Mouse (Mus musculus) kidney, adult 11 months (tissue): ENCODE results near the gene P4ha2.

Source experiments
- DNase-seq: peaks from one replicate; pipeline ENCODE4 v3.0.0; 2022

P4ha2 gene

DNA sequence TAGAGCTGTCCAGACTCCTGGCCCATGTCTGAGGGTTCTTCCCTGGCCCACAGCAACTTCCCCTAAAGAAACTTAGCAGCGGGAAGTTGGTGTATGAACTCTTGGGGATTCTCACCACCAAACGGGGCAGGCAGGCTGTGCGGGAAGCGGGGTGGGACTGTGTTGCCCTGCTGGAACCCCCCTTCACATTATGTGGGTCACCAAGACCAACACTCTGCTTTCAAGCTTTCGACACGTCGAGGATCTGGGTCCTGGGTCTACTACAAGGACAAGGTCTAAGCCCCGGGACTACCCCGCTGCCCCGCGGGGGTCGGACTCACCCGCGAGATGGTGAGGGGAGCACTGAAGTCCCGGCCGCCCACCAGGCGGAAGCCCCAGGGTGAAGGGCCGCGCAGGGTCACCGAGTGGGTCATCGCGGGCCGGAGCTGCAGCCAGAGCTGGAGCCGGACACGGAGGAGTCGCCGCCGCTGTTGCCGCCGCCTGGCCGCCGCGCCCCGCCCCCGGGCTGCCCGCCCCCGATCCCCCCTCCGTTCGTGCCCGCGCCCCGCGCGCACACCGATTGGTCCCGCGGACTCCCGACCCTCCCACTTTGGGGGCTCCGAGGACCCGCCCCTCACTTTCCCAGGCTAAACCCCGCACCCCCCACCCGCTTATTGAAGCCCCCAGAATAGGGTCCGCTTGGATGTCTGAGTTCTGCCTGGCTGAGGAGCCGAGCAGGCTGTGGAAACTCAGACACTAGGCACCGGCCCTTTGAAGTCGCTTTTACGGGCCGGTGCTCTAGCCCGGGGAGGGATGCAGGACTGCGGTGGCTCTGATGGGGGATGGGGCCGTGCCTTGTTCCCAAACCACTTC lies 31.1 kb upstream of the P4ha2 start, which contains the start of gene Pdlim4:
TSS of gene Pdlim4 (minus strand) at position 495 of the 852 bp plus-strand sequence.
- peak; percentile 9 for DNase-seq

DNA sequence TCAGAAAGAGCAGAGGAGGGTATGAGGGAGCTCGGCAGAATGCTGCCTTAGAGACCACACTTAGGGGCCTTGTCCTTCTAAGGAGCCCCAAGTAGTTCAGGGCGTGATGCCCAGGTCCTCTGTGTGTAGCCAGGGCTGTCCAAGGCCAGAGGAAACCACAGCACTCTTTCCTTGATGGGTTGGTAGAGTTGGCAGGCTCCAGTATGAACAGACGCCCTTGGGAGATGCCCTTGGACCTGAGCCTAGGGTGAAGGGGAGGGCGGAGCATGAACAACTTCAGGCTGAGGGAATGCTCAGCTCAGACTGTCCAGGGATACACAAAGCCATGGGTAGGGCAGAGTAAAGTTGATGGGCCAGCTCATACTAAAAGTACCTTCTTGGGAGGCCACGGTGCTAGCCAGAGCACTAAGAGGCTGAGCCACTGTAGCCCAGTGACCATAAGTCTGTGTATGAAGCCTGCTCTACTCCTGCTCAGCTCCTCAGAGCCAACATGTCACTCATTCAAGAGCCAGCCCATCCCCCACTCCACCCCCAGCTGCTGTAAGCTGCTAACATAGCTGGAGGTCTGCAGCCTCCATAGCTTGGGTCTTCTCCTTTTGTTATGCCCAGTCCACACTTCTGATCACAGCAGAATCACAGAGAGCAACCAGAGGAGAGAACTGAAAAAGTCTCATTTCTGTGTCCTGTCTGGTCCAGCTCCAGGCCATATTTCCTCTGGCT lies 28.0 kb upstream of the P4ha2 start:
- DNase-seq: peak; percentile 12

DNA sequence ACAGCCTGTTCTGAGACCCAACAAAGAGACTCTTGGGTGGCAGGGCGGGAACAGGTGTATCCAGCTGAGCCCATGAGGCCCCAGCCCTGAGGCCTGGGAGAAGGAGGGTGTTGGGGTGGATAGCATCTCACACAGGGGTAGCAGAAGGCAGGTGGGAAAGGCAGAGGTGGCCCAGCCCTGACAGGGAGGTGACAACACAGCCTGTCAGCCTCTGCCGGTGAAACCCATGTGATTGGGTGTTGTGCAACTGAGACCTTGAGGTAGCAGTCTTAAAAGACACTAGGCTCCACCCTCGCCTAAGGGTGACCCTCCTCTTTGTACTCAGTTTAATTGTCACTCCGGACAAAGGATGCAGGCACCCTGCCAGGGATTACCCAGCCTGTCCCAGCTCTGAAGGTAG lies 26.6 kb upstream of the P4ha2 start:
- DNase-seq: no peak

DNA sequence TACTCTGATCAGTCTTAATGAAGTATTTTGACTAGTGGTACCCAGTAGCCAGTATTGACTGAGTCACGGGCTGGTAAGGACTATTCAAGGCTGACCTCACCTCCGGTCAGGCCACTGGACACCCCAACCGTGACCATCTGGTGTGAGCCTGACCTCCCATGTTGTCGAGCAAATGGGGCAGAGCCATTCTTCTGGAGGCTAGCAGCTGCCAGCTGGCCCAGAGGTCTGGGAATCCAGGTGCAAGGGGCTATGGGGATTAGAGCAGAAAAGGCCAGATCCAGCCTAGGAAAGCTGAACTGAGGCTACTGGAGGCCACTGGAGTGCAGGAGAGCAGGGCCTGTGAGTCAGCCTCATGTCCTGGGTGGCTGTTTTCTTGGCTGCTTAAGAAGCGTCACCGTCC lies 24.5 kb upstream of the P4ha2 start:
- DNase-seq: no peak

DNA sequence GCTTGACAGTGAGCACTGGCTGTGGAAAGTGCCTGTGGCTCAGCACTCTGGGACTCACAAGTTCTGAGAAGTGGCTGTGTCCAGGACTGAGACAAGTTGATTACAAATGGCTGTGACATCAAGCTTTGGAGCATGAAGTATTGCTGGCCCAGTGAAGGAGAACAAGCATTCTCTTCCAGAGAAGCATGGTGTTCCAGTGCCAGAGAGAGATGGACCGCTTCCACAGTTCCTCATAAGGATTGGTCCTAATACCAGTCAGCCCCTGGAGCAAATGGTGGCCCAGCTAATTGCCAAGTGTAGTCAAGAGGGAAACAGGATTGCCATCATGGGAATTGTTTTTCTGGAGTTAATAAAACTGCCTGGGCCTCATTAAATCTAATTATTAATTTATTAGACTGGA lies 23.8 kb upstream of the P4ha2 start:
- no peak for DNase-seq

DNA sequence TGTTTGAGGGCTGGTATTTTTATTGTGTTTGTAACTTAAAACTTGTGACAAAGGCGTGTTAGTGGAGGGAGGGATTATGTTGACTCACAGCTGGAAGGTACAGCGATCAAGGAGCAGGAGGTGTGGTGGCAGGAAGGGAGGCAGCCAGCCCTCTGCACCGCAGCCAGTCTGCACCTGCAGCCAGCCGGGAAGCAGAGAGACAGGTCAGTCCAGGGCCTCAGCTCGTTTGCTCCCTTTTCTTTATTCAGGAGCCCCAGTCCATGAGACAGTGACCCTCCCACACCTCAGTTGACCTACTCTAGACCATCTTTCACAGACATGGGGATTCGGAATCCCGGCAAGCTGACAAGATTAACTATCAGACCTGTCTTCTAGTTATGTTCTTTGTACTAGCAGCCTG lies 19.5 kb upstream of the P4ha2 start:
- DNase-seq: no peak

DNA sequence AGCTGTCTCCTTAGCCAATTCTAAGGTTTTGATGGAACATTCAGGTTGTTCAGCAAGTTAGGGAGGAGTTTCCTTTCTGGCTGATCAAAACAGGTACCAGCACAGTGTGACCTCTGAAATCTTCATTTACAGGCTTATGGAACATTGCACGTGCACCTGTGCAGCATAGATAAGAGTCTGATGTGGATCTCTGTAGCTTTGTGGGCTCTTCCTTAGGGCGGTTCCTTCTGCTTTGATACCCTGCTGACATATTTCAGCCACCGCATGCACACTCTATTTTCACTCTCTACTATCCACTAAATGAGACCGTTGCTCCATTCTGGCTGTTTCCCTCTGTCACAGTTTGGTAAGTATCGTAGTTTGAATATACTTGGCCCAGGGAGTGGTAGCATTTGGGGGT lies 17.2 kb upstream of the P4ha2 start:
- no peak for DNase-seq

DNA sequence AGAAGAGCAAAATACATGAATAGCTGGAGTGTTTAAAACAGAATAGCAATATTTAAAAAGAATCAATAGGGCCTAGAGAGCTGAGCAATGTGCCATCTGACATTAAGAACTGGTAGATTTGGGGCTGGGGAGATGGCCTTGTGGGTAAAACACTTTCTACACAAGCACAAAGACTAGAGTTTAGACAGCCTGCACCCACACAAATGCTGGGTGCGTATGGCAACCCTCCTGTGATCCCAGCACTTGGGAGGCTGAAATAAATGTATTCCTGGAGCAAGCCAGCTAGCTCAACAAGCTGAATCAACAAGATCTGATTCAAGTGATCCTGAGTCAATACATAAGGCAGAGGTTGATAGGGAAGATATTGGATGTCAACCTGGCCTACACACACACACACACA lies 14.9 kb upstream of the P4ha2 start:
- no peak for DNase-seq

DNA sequence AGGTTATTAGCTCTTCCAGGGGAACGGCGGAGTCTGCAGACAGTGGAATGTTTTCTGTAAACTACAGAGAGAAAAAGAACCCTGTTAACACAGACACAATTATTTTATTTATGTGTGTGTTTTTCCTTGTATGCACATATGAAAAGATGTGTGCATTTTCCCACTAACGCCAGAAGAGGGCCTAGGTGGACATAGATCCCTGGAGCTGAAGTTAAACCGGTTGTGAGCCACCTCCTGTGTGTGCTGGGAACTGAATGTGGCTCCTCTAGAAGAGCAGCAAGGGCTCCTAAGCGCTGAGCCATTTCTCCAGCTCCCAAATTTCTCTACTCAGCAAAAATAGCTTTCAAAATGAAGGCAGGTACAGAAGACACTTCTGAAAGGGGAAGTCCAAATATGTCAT lies 14.1 kb upstream of the P4ha2 start:
- no peak for DNase-seq

DNA sequence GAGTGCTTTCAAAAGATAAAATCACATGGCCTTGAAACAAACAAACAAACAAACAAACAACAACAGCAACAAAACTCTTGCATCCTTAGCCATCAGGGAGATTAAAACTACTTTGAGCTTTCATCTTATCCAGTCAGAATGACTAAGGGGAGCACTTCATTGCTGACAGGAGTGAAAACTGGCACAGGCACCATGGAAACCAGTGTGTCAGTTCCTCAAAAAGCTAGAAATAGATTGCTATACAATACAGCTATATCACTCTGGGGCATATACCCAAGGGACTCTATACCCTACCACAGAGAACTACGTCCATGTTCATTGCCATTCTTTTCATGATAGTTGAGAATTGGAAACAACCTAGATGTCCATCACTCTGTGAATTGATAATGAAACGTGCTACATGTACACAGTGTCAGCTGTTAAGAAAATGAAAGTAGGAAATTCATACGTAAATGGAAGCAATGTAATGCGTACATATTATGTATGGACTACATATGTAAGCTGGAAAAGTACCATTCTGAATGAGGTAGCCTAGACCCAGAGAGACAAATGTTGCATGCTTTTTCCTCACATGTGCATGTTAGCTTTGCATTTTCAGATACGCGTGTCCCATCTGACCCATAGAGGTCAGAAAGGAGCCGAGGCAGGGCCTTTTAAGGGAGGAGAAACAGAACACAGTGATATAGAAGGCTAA lies 11.5 kb upstream of the P4ha2 start:
- no peak for DNase-seq

DNA sequence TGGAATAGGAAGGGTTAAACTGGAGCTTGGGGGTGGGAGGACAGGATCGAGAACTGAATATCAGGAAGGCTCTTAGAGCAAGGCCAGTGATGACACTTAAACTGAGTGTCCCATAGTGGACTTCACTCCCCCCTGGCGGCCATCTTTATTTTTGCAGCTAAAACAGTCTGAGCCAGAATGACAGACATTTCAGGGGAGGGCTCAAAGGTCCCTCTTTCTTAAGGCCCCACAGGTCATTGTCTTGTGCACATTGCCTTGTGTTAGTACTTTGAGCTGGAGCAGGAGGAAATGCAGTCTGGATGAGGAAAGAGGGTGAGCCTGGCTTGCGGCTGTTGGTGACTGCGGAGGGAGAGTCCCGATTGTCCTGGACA lies 11.0 kb upstream of the P4ha2 start:
- DNase-seq: peak; percentile 81

DNA sequence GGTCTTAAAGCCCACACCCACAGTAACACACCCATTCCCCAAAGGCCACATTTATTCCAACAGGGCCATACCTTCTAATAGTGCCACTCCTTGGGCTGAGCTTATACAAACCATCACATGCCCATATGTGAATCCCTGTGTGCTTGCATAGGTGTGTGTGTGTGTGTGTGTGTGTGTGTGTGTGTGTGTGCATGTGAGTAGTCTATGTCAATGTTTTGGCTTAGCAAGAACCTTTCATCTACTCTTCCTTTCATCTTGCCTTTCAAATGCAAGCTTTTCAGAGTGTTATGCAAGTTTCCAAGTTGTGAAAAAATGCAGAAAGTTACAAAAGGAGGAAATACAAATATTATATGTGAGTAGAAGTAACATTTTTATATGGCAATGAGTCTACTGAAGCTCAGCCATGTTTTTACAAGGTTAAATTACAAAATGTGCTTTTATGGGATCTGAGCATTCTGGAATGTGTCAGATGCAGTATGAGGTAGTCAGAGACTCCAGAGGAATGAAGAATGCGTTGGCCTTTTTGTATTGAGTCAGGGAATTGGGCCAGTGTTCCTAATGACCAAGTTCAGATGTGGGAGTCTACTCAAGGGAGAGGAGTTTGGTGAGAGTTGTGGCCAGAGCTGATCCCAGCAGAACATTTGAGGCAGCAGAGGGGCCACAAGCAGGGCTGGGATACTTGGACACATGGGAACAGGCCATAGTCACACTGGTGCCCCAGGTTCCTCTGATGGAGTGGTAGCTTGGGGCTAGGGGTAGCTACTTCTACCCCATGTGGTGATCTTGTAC lies 9.6 kb upstream of the P4ha2 start:
- no peak for DNase-seq

DNA sequence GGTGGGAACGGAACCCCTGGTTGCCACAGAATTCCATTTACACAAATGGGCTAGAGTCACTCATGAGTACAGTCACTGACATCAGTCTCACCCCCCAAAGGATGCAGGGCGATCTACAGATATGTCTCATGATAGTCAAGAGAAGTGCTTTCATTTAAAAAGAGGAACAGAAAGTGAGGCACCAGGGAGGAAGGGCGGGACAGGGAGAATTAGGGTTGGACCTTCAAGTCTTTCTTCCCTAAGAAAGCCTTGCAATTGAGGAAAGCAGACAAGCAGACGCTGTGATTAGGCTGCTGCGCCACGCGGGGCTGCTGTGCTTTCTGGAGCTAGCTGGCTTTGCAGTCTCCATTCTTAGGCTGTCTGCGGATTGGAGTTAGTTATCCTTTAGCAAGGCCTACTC lies 8.2 kb upstream of the P4ha2 start:
- DNase-seq: peak; percentile 11

DNA sequence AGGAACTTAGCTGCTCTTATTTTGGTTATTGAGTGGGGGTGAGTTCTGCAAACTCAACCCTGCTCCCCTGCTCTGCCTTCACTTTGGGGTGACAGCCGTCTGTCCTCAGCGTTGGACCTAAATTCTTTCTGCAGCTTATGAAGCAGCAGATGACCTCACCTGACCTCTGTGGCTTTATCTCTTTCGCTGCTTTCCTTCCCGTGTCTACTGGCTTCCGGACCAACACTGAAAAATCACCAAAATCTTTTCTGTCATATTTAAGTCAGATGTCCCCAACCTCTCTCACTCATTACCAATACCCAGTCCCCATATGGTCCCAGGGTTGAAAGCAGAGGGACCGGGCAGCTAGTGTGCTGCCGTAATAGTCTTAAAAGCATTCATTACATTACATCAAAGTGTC lies 7.7 kb upstream of the P4ha2 start:
- no peak for DNase-seq

DNA sequence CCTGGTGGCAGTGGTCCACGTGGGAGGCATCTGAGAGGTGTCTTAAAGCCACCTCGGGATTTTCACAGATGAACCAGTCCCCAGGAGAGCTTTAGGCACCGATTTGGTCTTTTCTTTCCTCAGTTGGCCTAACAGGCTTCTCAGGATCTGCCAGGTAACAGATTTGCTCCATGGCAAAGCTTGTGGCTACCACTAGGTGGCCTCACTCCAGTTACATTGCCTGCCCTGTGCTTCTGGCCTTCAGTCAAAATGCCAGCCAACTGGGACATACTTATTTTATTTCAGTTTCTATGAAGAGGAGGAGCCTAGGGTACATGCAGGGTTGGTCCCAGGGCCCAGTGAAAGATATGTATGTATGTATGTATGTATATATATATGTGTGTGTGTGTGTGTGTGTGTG lies 6.9 kb upstream of the P4ha2 start:
- DNase-seq: peak; percentile 44

DNA sequence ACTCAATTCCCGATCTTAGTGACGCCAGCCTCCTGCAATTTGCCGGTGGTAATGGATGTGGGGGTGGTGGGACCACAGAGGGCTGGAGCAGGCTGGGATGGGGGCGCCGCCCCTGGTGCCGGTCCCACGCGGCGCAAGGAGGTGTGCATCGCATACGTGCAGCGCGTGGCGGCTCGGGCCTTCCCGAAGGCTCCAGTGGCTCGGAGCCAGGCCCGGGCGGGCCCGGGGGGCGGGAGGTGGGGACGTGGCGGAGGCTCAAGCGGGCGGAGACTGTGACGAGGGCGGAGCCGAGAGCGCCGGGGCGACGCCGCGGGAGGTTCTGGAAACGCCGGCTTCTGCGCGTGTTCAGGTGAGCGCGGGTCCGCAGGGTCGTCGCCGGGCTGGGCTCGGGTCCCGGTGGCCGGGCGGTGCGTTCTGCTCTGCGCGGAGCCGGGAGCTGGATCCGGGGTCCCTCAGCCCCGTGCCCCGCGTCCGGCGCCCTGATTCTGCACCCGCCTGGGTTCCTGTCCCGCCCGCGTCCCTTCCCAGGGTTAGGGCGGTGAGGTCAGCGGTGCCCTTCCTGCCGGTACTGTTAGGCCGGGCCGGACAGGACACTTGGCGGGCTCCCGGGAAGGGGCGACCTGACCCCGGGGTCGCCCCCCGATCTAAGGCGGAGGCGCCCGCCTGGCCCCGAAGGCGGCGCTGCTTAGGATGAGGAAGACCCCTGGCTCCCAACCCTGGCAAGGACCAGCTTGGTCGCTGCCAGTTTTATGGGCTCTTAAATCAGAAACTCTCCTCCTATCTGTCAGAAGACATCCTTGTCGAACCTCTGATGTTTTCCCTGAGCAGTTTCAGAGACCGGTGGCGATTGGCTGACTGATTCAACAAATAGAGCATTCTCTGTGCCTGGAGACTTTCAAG lies 1.0 kb downstream of the P4ha2 start:
- DNase-seq: peak; percentile 56

DNA sequence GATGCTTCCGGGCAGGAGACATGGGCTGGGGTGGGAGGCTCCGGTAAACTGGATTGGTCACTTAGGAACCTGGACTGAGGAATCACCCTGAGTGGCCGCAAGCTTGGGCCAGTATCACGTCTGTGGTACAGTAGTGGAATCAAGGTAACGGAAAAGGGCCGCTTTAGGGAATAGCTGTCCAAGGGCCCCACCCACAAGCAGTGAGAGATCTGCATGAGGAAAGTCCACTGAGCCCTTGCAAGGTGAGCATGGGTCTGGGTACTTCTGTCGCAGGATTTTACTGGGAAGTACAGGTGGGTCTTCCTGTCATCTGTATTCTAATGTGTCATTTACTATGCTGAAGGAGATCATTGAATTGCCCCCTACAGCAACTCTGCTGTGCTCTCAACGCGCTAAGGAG lies 1.8 kb downstream of the P4ha2 start:
- no peak for DNase-seq

DNA sequence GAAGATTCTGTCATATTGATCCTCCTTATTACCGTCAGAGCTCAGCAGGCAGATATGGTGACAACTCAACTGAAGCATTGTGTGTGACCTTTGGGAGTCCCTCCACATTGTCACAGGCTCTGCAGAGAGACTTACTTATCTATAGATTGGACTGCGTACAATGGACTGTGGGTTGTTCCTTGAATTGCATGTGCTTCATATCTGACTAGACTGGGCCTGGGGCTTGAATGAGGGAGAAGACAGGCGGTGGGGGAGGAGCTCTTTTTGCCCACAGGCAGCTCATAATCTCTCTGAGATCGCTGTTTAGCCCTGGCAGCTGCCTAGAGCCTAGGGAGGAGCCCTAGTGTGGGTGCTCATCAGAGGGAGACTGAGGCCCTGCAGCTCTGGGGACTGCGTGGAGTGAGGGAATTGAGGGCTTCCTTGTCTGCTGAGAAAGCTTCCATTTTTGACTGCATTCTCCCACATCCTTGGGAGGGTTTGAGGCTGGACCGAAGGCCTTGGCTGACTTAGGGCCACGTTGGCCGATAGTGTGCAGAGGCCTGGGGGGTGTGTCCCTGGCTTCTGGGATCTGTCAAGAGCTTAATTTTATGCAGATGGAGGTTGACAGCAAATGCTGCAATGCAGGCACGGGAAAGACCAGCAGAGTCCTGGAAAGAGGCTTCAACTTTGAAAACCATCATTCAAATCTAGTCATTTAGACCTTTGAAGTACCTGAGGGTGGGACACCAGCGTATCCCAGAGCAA lies 3.0 kb downstream of the P4ha2 start:
- no peak for DNase-seq

DNA sequence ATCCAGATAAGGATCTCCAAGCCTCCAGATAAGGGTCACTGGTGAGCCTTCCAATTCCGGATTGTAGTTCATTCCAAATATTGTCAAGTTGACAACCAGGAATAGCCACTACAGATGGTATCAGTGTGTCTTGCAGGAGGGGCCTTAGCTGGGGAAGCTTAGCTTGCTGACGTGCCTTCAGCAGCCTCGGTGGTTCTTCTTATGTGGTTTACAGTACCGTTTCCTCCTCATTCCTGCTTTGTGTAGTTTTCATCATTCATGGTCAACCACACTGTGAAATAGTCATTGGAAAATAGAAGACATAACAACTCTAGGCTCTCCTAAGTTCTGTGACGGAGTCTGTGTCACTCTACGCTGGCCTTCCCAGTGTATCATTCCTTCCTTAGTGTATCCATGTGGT lies 5.1 kb downstream of the P4ha2 start:
- no peak for DNase-seq

DNA sequence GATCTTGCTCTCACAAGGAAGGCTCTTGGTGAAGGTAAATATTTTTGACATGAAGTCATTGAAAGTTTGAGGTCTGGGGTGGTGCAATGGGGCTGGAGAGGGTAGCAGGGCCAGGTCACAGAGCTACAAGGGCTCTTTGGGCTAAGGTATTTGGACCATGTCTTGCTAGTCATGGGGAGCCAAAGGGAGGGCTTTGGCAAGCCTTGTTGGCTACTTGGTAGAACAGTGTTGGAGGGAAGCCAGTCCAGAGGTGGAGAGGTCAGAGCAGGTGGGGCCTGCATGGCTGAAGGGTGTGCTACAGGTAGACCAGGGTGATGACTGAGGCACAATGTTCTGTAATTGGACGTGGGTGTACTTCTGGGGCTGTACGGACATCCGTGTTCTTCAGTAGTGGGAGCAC lies 6.8 kb downstream of the P4ha2 start:
- DNase-seq: peak; percentile 87

DNA sequence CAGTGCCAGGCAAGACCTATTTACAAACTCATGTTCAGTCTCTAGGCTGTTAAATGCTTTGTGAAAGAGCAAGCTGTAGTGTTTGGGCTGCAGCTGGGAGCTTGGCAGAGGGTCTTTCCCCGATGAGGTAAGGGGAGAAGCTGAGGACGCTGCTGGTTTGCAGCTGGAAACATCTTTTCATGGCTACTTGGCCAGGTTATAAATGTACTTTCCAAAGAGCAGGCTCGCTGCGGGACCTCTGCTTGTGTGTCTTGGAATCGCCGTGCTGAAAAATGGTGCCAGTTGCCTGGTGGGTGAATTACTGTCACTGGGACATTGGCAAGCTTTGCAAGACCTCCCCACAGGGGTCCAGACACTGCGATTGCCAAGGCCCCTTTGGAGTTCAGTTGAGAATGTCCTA lies 7.3 kb downstream of the P4ha2 start:
- DNase-seq: no peak
